Mouse (Mus musculus): ENCODE measurements around the gene Cacfd1. TPM values are rescaled to one million over a fixed set of nuclear protein-coding genes. Genes with fewer than 3 reads are reported as not detected.

The Cacfd1 gene
- total RNA-seq, 4 experiments from 2014 or later, result 64.5 to 73.5 (median 66.9) TPM

Other genes starting within 250 kb of the Cacfd1 start
- gene Abo, start 144.9 kb upstream of the Cacfd1 start, total RNA-seq (2022), result not detected
- 10 to 100 TPM; 26.0 to 32.8 (median 28.9) TPM for gene Surf6, start 107.0 kb upstream of the Cacfd1 start, total RNA-seq (2022)
- 10 to 100 TPM; 51.6 to 73.6 (median 62.4) TPM for gene Med22, start 99.2 kb upstream of the Cacfd1 start, total RNA-seq (2022)
- 100 to 1,000 TPM; 424 to 496 (median 462) TPM for gene Rpl7a, start 99.2 kb upstream of the Cacfd1 start, total RNA-seq (2022)
- 10 to 100 TPM; 43.1 to 55.8 (median 52.2) TPM for gene Surf2, start 93.6 kb upstream of the Cacfd1 start, total RNA-seq (2022)
- 100 to 1,000 TPM; 128 to 137 (median 135) TPM for gene Surf1, start 93.4 kb upstream of the Cacfd1 start, total RNA-seq (2022)
- 100 to 1,000 TPM; 161 to 218 (median 182) TPM for gene Surf4, start 76.0 kb upstream of the Cacfd1 start, total RNA-seq (2022)
- gene Stkld1, start 75.9 kb upstream of the Cacfd1 start, total RNA-seq (2022), result under 1 TPM in 2 of 4 experiments, not detected in 2; 0.75 to 0.77 TPM
- gene Rexo4, start 45.5 kb upstream of the Cacfd1 start, total RNA-seq (2022), result 10 to 100 TPM; 28.5 to 44.6 (median 37.5) TPM
- gene Adamts13, start 36.5 kb upstream of the Cacfd1 start, total RNA-seq (2022), result not detected
- 1 to 10 TPM in 2 of 4 experiments, under 1 TPM in 2; 0.87 to 1.2 (median 1.0) TPM for gene Slc2a6, start 18.1 kb downstream of the Cacfd1 start, total RNA-seq (2022)
- under 1 TPM in 1 of 4 experiments, not detected in 3; 0.20 TPM for gene Mymk, start 62.3 kb downstream of the Cacfd1 start, total RNA-seq (2022)
- 10 to 100 TPM; 14.3 to 24.8 (median 19.3) TPM for gene Adamtsl2, start 69.5 kb downstream of the Cacfd1 start, total RNA-seq (2022)
- 1 to 10 TPM; 2.5 to 4.4 (median 3.5) TPM for gene Fam163b, start 132.6 kb downstream of the Cacfd1 start, total RNA-seq (2022)
- gene Dbh, start 155.3 kb downstream of the Cacfd1 start, total RNA-seq (2022), result 100 to 1,000 TPM; 394 to 536 (median 504) TPM
- gene Sardh, start 238.4 kb downstream of the Cacfd1 start, total RNA-seq (2022), result 10 to 100 TPM in 1 of 4 experiments, 1 to 10 TPM in 3; 8.1 to 11.2 (median 8.8) TPM